Mouse (Mus musculus) small intestine, adult 2 months (tissue): ENCODE data around the gene Cdc73. TPM values are rescaled to one million over a fixed set of nuclear protein-coding genes. Genes with fewer than 3 reads are reported as not detected.

ENCODE experiments used
- H3K27ac ChIP-seq: fragments of 200-500 bp; 2 replicates; pipeline ENCODE4 v1.5.1; 2012; ENCODE audit warnings: low read depth, low read length, control low read depth, inconsistent platforms; ENCODE audit not compliant: insufficient read depth
- H3K27me3 ChIP-seq: fragments of 200-500 bp; 2 replicates; pipeline ENCODE4 v1.6.1; 2012; ENCODE audit warnings: mild to moderate bottlenecking, moderate library complexity, low read length, inconsistent platforms; ENCODE audit not compliant: control insufficient read depth, insufficient read depth
- H3K36me3 ChIP-seq: fragments of 200-500 bp; 2 replicates; pipeline ENCODE4 v1.6.1; 2012; ENCODE audit warnings: mild to moderate bottlenecking, low read length, control low read depth, inconsistent platforms; ENCODE audit not compliant: control insufficient read depth, insufficient read depth
- H3K4me1 ChIP-seq: fragments of 200-500 bp; 2 replicates; pipeline ENCODE4 v1.6.1; 2012; ENCODE audit warnings: low read length, inconsistent platforms, mixed read lengths; ENCODE audit not compliant: control insufficient read depth, insufficient read depth, insufficient read length
- H3K4me3 ChIP-seq: fragments of 200-500 bp; 2 replicates; pipeline ENCODE4 v1.5.1; 2012; ENCODE audit warnings: low read depth, mild to moderate bottlenecking, control low read depth, inconsistent platforms, low read length, moderate library complexity
- CTCF ChIP-seq: fragments of 200-500 bp; IDR thresholded peaks from 2 replicates; pipeline ENCODE4 v1.5.1; 2012; ENCODE audit warnings: low read depth, mild to moderate bottlenecking, control low read depth, inconsistent platforms, low read length, moderate library complexity, mixed read lengths; ENCODE audit not compliant: insufficient replicate concordance, insufficient read length; ENCODE audit errors: extremely low read depth
- POLR2A ChIP-seq: fragments of 200-500 bp; IDR thresholded peaks from 2 replicates; pipeline ENCODE4 v1.6.1; 2012; ENCODE audit warnings: low read depth, mild to moderate bottlenecking, control low read depth, inconsistent platforms, low read length, moderate library complexity
- WGBS: fragments of 180-500 bp; shearing (Covaris S2); methylation state at CpG from one replicate; pipeline ENCODE4 v1.1.7; 2018; 5-methylcytosine and 5-hydroxymethylcytosine counted together
- polyA plus RNA-seq: library from polyadenylated mRNA; depleted of rRNA; stranded (reverse); fragments of >200 nt; gene quantifications from 2 replicates; pipeline ENCODE4 v1.2.3, GENCODE M21; 2012

Gene Cdc73
- polyA plus RNA-seq, 1 experiment, result 0.44 TPM

DNA sequence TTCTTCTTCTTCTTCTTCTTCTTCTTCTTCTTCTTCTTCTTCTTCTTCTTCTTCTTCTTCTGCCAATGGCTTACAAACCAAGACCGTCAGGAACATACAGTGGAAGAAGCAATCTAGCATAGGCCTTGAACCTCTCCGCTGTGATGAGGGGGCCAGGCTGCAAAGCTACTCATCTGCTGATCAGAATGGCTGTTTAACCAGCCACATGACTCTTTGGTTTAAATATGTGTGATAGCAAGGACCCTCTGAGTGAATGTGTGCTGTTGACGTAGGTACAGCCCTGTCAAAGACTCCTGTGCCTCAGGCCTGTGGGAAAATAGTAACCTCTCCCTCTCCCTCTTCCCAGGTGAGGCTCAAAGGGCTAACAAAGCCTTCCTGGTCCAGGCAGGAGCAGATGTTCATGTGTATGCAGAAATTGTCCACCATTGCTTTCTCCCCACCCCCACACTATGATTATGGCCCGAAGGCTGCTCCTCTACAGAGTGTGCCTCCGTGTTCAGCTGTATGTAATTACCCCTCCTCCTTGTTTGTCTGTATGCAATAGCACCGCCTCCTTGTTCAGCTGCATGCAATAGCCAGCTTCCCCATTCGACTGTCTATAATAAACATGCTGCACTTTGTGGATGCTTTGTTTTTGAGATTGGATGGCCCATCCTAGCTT, 7.4 kb upstream of the Cdc73 start:
- Histone ChIP-seq H3K27ac (no peak overlapping the region), H3K36me3 (no peaks in the 10 kb centered on the region), H3K4me1 (no peaks in the 10 kb centered on the region), H3K4me3 (no peak overlapping the region), H3K27me3 (no peaks in the 10 kb centered on the region)
- TF ChIP-seq POLR2A (no peak), CTCF (no peak)
- WGBS, result 40% methylated on average over 7 of the region's 7 CpGs

DNA sequence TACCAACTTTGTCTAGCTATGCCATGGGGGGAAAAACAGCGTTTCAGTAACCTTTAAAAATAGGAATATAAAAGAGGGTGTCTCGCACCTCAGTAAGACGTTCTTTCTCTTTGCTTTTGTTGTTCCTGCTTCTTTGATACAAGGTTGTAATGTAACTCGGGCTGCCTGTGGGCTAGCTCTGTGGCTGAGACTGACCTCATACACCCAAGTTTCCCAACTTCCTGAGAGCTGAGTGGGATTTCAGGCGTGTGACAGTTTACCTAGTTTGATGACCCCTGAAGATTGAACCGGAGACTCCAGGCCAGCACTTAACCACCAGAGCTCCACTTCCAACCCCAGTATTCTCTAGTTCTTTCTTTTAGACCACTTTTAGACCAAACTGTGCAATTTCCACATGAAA, 5.7 kb upstream of the Cdc73 start:
- Histone ChIP-seq H3K36me3 (no peaks in the 10 kb centered on the region), H3K4me3 (no peak overlapping the region), H3K4me1 (no peaks in the 10 kb centered on the region), H3K27me3 (no peaks in the 10 kb centered on the region), H3K27ac (no peak overlapping the region)
- WGBS, result 74% methylated on average over 6 of the region's 6 CpGs
- TF ChIP-seq CTCF (no peak), POLR2A (no peak)

DNA sequence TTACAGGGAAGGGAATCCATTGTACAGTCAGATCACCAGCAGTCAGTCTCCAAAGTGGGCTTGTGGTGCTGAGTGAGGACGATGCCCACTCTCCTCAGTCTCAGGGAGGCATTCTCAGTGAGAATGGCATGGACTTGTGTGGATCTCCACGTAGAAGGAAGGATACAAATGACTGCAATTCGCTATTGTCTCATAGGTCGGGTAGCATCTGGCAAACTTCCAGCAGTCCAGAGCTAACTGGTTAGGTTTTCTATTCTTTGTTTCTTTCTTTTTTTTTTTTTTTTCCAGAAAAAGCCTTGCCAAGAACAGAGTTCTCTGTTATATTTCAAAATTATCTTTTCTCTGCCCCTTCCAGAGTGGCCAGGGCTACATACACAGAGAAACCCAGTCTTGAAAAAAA, 4.3 kb upstream of the Cdc73 start:
- WGBS, result 34% methylated on average over 4 of the region's 4 CpGs
- TF ChIP-seq POLR2A (no peak), CTCF (no peak)
- no peaks in the 10 kb centered on the region for H3K36me3 ChIP-seq

DNA sequence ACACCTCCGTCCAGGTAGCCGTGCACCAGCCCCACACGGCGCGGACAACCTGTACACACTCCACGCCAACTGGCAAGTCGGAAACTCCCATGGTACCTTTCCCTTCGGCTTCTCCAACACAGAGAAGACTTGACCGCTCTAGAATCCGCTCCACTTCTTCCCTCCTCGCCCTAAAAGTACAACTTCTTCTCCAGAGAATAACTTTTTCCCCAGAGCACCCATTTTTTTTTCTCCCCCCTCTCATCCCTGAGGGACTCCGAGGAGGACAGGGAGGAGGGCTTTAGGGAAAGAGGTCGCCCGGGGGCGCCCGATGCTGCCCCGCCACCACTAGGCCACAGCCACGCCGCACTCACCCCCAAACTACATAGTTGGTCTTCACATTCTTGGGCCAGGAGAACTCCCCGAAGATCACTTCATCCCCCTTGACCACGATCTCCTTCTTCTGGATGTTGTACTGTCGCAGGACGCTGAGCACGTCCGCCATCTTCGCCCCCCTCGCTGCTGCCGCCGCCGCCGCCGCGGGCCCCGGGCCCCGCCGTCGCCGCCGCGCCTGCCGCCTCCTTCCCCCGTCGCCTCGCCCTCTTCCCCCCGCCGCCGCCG, 452 bp downstream of the Cdc73 start:
- H3K27me3 ChIP-seq, result no peaks in the 10 kb centered on the region
- H3K4me3 ChIP-seq, result peak overlapping the region; percentile 80
- H3K36me3 ChIP-seq, result peaks cover 5% of the 10 kb centered on the region
- no peaks in the 10 kb centered on the region for H3K4me1 ChIP-seq
- no peak for TF ChIP-seq CTCF
- no peak for TF ChIP-seq POLR2A
- under 1% methylated on average over 48 of the region's 48 CpGs for WGBS
- peak overlapping the region; percentile 82 for H3K27ac ChIP-seq

More for the DNA sequence above, 4.3 kb upstream of the Cdc73 start:
- Histone ChIP-seq H3K27me3 (no peaks in the 10 kb centered on the region), H3K4me3 (no peak overlapping the region), H3K4me1 (no peaks in the 10 kb centered on the region), H3K27ac (no peak overlapping the region)

DNA sequence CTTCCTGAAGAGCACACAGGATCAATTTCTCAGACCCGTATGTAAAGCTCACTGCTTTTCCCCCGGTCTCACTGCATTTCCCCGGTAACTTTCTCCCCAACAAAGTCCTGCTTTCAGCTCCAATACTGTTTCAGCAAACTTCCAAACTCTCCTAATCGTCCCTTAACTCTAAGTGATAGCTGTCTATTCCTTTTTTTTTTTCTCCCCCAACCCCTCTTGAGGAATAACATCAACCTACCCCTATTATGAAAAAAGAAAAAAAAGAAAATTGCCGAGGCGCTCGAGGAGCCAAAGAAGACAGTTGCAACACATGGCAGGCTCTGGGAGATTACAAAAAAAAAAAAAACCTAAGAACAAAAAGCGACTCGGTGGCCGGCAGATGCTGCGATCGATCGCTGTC, 957 bp downstream of the Cdc73 start:
- Histone ChIP-seq H3K4me1 (no peaks in the 10 kb centered on the region), H3K4me3 (peak overlapping the region; percentile 80), H3K36me3 (peaks cover 5% of the 10 kb centered on the region), H3K27me3 (no peaks in the 10 kb centered on the region), H3K27ac (peak overlapping the region; percentile 82)
- WGBS, result 1% methylated on average over 13 of the region's 13 CpGs
- no peak for TF ChIP-seq POLR2A
- TF ChIP-seq CTCF, result no peak

DNA sequence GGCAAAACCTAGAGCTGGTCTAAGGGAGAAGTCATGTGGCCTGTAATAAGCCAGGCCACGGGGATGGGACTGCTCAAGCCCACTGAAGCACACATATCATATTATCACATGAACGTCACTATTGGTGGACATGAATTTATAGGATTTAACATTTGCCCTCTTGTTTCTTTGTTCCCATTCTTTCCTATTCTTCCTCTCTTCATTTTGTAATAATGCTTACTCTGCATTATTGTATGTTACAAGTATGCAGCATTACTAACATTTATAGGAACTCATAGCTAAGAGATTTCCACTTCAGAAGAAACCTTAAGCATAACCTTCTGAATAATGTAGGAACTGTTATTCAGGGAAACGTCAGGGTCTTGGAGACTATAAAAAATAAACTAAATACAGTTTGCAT, 17.8 kb downstream of the Cdc73 start:
- H3K36me3 ChIP-seq, result peaks cover 38% of the 10 kb centered on the region

DNA sequence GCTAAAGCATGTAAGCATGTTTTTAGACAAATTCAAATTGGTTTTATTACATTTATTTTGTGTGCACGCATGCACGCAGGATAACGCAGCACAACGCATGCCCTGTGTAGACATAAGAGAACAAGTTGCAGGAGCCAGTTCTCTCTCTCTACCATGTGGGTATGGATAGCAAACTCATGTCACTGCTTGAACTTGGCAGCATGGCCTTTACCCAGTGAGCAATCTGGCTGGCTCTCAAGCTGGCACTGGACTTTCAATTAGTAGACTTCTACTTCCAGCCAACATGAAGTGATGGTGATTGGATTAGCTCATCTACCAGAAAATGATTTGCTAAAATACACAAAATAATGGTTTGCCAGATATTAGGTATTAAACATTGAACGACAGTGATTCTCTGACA, 21.6 kb downstream of the Cdc73 start:
- Histone ChIP-seq H3K27ac (no peak overlapping the region), H3K36me3 (peaks cover 25% of the 10 kb centered on the region)
- 97% methylated on average over 5 of the region's 5 CpGs for WGBS

More for the DNA sequence above, 17.8 kb downstream of the Cdc73 start:
- no peak overlapping the region for H3K4me3 ChIP-seq
- no peaks in the 10 kb centered on the region for H3K4me1 ChIP-seq
- H3K27ac ChIP-seq, result no peak overlapping the region
- WGBS, result 91% methylated on average over 3 of the region's 3 CpGs
- TF ChIP-seq POLR2A (no peak), CTCF (no peak)
- H3K27me3 ChIP-seq, result no peaks in the 10 kb centered on the region

More for the DNA sequence above, 21.6 kb downstream of the Cdc73 start:
- TF ChIP-seq CTCF (no peak), POLR2A (no peak)
- H3K4me1 ChIP-seq, result no peaks in the 10 kb centered on the region
- no peaks in the 10 kb centered on the region for H3K27me3 ChIP-seq
- H3K4me3 ChIP-seq, result no peak overlapping the region
